Mouse (Mus musculus) E14TG2a.4 (cell line): ENCODE measurements around the gene Pdk2.

ENCODE experiments used
- CTCF ChIP-seq: conservative IDR thresholded peaks from 2 replicates; pipeline ENCODE4 v1.5.1; 2014; ENCODE audit warnings: low read length
- NANOG ChIP-seq: IDR thresholded peaks from 2 replicates; pipeline ENCODE4 v1.6.1; 2014; ENCODE audit warnings: borderline replicate concordance, low read length, mixed read lengths
- POU5F1 ChIP-seq: IDR thresholded peaks from 2 replicates; pipeline ENCODE4 v1.6.1; 2014; ENCODE audit warnings: low read length, borderline replicate concordance

GRCm38 (mm10) chr11:94996101-94996500 lies 45.1 kb downstream of the Pdk2 start:
- no peak for TF ChIP-seq CTCF
- no peak for TF ChIP-seq POU5F1
- TF ChIP-seq NANOG, result no peak
